Mouse (Mus musculus) C2C12 (cell line): ENCODE data around the gene Lmx1b.

ENCODE experiments used
- MYOG ChIP-seq: IDR thresholded peaks from one replicate; pipeline ENCODE4 v1.6.1; 2011; ENCODE audit not compliant: control insufficient read depth, insufficient read length; ENCODE audit errors: extremely low read depth
- USF1 ChIP-seq: IDR thresholded peaks from one replicate; pipeline ENCODE4 v1.6.1; 2011; ENCODE audit warnings: low read depth, mild to moderate bottlenecking, control low read depth, moderate library complexity

DNA sequence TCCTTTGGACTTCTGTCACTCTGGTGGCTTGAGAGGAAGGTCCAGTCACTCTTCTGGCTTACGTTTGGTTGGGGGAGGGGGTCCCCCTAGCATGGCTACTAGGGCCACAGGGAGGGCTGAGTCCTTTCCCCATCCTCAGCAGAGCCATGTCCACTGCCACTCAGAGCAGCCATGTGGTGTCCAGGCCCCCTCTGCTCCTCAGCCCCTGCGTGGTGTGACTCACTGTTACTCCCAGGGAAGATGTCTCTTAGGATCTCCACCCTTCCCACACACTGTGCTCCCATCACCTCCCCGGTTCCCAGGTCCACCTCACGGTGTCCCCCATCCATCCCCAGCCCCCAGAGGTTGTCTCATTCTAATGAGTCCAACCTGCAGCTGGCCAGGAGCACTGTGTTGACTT, 24.4 kb upstream of the Lmx1b start:
- no peak for TF ChIP-seq MYOG
- no peak for TF ChIP-seq USF1
